Mouse (Mus musculus) kidney, adult 2 months (tissue): ENCODE results near the gene Tank.

ENCODE experiments used
- CTCF ChIP-seq: fragments of 200-500 bp; conservative IDR thresholded peaks from 2 replicates; pipeline ENCODE4 v1.5.1; 2011; ENCODE audit warnings: low read depth, mild to moderate bottlenecking, control low read depth, low read length, moderate library complexity, mixed read lengths; ENCODE audit not compliant: insufficient read depth, insufficient read length
- POLR2A ChIP-seq: fragments of 200-500 bp; IDR thresholded peaks from one replicate; pipeline ENCODE4 v1.6.1; 2011; ENCODE audit warnings: low read depth, low read length, control low read depth

- TF ChIP-seq CTCF: no peak
- TF ChIP-seq POLR2A: no peak
Measured at GRCm38 (mm10) chr2:61548021-61548420, 30.4 kb upstream of the Tank start.
